Mouse (Mus musculus) kidney, adult 18-20 months (tissue): ENCODE measurements around the gene Vmn2r99.

Experiments used
- DNase-seq: peaks from one replicate; pipeline ENCODE4 v3.0.0; 2021

The Vmn2r99 gene

DNA sequence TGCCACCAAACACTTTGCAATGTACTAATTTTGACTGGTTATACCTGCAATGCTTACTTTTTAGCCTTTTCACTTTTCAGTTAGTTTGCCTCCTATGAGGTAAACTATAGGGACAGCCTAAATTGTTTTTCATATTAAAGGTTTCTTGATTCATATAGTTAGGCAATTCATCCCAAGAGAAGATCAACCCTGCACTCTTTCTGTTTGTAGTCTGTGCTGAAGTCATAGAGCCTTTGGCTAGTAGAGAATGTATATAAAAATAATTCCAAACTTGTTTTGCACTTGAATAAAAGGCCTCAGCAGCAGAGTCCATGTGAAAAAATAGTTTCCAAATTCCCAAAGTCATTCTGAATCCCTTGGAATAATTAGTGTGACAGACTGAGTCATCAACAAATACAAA lies at the start of gene Vmn2r99:
Gene Vmn2r99, plus strand, starts transcription at position 301 of the 400 bp plus-strand sequence.
- DNase-seq = no peak

DNA sequence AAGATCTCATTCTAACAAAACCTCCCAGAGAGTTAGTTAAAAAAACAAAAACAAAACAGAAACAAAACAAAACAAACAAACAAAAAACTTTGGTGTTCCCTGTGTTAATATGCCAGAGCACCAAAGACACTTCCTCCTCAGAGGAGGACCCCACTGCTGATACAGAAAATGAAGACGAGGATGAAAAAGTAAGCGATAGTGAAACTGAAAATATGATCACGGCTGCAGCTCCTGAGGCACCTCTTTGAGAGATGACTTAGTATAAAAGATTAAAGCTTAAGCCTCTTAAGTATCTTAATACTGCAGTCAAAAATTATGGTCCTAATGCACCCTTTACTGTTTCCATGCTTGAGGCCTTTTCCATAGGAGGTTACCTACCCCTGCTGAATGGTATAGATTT lies 75.9 kb downstream of the Vmn2r99 start:
- DNase-seq = no peak

DNA sequence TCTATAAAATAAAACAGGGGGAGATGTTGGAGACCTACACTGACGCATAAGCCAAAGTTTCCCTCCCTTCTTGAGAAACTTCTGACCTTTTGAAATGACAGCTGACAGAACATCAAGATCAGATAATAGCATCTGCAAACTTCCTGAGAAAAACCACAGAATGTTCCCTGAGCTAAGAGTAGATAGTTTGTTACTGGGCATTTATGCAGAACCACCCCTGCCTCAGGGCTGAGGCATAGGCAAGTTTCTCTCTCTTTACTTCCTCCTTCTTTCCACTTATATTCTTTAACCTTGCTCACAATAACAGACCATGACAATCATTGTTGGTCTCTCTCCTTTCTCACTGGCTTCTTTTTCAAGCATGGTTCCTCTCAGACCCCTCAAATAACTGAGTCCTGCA lies 83.2 kb downstream of the Vmn2r99 start:
- DNase-seq = no peak
